Mouse (Mus musculus): ENCODE data around the gene Srarp. TPM values are rescaled to one million over a fixed set of nuclear protein-coding genes. Genes with fewer than 3 reads are reported as not detected.
A peak's percentile ranks its signal among the peaks of the same experiment; 100 is the strongest.

Gene Srarp
- total RNA-seq, 1 experiment, result not detected

GRCm38 (mm10) chr4:141426796-141427745 is 8.8 kb downstream of the Srarp start:
- H3K9me3 ChIP-seq (ENCODE audit: control insufficient read depth, insufficient read depth, low read depth, low read length), result no peaks in the 10 kb centered on the region
- no peak overlapping the region for H3K27ac ChIP-seq (ENCODE audit: insufficient read depth, low read depth, low read length, poor library complexity, severe bottlenecking)
- no peak for DNase-seq (ENCODE audit: low read depth, low spot score)
- TF ChIP-seq CHD2 (IDR thresholded peaks at IDR 0.05; ENCODE audit: low read depth, low read length), result no peak
- TF ChIP-seq ZNF384 (IDR thresholded peaks at IDR 0.05; ENCODE audit: low read depth, low read length), result no peak
- no peak for TF ChIP-seq MAFK (IDR thresholded peaks at IDR 0.05; ENCODE audit: insufficient read depth, low read depth, low read length)
- no peak for TF ChIP-seq ZC3H11A (IDR thresholded peaks at IDR 0.05; ENCODE audit: borderline replicate concordance, low read depth, low read length)
- TF ChIP-seq HCFC1 (IDR thresholded peaks at IDR 0.05; ENCODE audit: borderline replicate concordance, insufficient read depth, low read length), result no peak
- H3K4me3 ChIP-seq (ENCODE audit: insufficient read depth in 1 of 2, low read depth in 1 of 2, low read length in 2 of 2, poor library complexity in 1 of 2, severe bottlenecking in 1 of 2), result no peak overlapping the region
- no peak overlapping the region for H3K9ac ChIP-seq (ENCODE audit: insufficient read depth, low read depth, low read length, poor library complexity, severe bottlenecking)
- in situ Hi-C loops (cut with MboI; ENCODE audit: low sequenced_read_pairs in 2 of 2, unreplicated experiment in 2 of 2), result no loop called here
- H3K36me3 ChIP-seq (ENCODE audit: control insufficient read depth, insufficient read depth, low read length, poor library complexity, severe bottlenecking), result no peaks in the 10 kb centered on the region
- H3K4me1 ChIP-seq (ENCODE audit: control insufficient read depth in 2 of 2, insufficient read depth in 2 of 2, low read length in 2 of 2, poor library complexity in 1 of 2), result peaks cover 0 to 11% of the 10 kb centered on the region in 2 experiments; a peak in 1 of 4 replicates

- peak overlapping the region; percentile 41 to 66 for H3K4me3 ChIP-seq (ENCODE audit: insufficient read depth in 1 of 2, low read depth in 1 of 2, low read length in 2 of 2, poor library complexity in 1 of 2, severe bottlenecking in 1 of 2)
- no peaks in the 10 kb centered on the region for H3K9me3 ChIP-seq (ENCODE audit: control insufficient read depth, insufficient read depth, low read depth, low read length)
- DNase-seq (ENCODE audit: low read depth, low spot score), result peak; percentile 53
- TF ChIP-seq CHD2 (IDR thresholded peaks at IDR 0.05; ENCODE audit: low read depth, low read length), result no peak
- no peak for TF ChIP-seq HCFC1 (IDR thresholded peaks at IDR 0.05; ENCODE audit: borderline replicate concordance, insufficient read depth, low read length)
- no peak for TF ChIP-seq MAFK (IDR thresholded peaks at IDR 0.05; ENCODE audit: insufficient read depth, low read depth, low read length)
- TF ChIP-seq ZNF384 (IDR thresholded peaks at IDR 0.05; ENCODE audit: low read depth, low read length), result no peak
- TF ChIP-seq ZC3H11A (IDR thresholded peaks at IDR 0.05; ENCODE audit: borderline replicate concordance, low read depth, low read length), result no peak
- no peak overlapping the region; the same call in 1 of the 2 replicates for H3K27ac ChIP-seq (ENCODE audit: insufficient read depth, low read depth, low read length, poor library complexity, severe bottlenecking)
- no peaks in the 10 kb centered on the region for H3K36me3 ChIP-seq (ENCODE audit: control insufficient read depth, insufficient read depth, low read length, poor library complexity, severe bottlenecking)
- peaks cover 0 to 17% of the 10 kb centered on the region in 2 experiments; a peak in 1 of 4 replicates for H3K4me1 ChIP-seq (ENCODE audit: control insufficient read depth in 2 of 2, insufficient read depth in 2 of 2, low read length in 2 of 2, poor library complexity in 1 of 2)
- in situ Hi-C loops (cut with MboI; ENCODE audit: low sequenced_read_pairs in 2 of 2, unreplicated experiment in 2 of 2), result no loop called here
- peak overlapping the region; percentile 42; the same call in 1 of the 2 replicates for H3K9ac ChIP-seq (ENCODE audit: insufficient read depth, low read depth, low read length, poor library complexity, severe bottlenecking)
Measured at GRCm38 (mm10) chr4:141425484-141426479, 10.1 kb downstream of the Srarp start.

GRCm38 (mm10) chr4:141423691-141424431 is 12.0 kb downstream of the Srarp start:
- H3K36me3 ChIP-seq (ENCODE audit: control insufficient read depth, insufficient read depth, low read length, poor library complexity, severe bottlenecking), result no peaks in the 10 kb centered on the region
- H3K9ac ChIP-seq (ENCODE audit: insufficient read depth, low read depth, low read length, poor library complexity, severe bottlenecking), result no peak overlapping the region
- H3K27ac ChIP-seq (ENCODE audit: insufficient read depth, low read depth, low read length, poor library complexity, severe bottlenecking), result no peak overlapping the region
- no peak for DNase-seq (ENCODE audit: low read depth, low spot score)
- H3K4me1 ChIP-seq (ENCODE audit: control insufficient read depth in 2 of 2, insufficient read depth in 2 of 2, low read length in 2 of 2, poor library complexity in 1 of 2), result peaks cover 0 to 26% of the 10 kb centered on the region in 2 experiments; a peak in 2 of 4 replicates
- no peak for TF ChIP-seq ZNF384 (IDR thresholded peaks at IDR 0.05; ENCODE audit: low read depth, low read length)
- no peak for TF ChIP-seq CHD2 (IDR thresholded peaks at IDR 0.05; ENCODE audit: low read depth, low read length)
- no peak for TF ChIP-seq MAFK (IDR thresholded peaks at IDR 0.05; ENCODE audit: insufficient read depth, low read depth, low read length)
- no peak for TF ChIP-seq ZC3H11A (IDR thresholded peaks at IDR 0.05; ENCODE audit: borderline replicate concordance, low read depth, low read length)
- TF ChIP-seq HCFC1 (IDR thresholded peaks at IDR 0.05; ENCODE audit: borderline replicate concordance, insufficient read depth, low read length), result no peak
- H3K4me3 ChIP-seq (ENCODE audit: insufficient read depth in 1 of 2, low read depth in 1 of 2, low read length in 2 of 2, poor library complexity in 1 of 2, severe bottlenecking in 1 of 2), result no peak overlapping the region
- in situ Hi-C loops (cut with MboI; ENCODE audit: low sequenced_read_pairs in 2 of 2, unreplicated experiment in 2 of 2), result no loop called here
- no peaks in the 10 kb centered on the region for H3K9me3 ChIP-seq (ENCODE audit: control insufficient read depth, insufficient read depth, low read depth, low read length)
